ENCODE assay signal across 8 mouse cellular contexts in the genomic region with DNA sequence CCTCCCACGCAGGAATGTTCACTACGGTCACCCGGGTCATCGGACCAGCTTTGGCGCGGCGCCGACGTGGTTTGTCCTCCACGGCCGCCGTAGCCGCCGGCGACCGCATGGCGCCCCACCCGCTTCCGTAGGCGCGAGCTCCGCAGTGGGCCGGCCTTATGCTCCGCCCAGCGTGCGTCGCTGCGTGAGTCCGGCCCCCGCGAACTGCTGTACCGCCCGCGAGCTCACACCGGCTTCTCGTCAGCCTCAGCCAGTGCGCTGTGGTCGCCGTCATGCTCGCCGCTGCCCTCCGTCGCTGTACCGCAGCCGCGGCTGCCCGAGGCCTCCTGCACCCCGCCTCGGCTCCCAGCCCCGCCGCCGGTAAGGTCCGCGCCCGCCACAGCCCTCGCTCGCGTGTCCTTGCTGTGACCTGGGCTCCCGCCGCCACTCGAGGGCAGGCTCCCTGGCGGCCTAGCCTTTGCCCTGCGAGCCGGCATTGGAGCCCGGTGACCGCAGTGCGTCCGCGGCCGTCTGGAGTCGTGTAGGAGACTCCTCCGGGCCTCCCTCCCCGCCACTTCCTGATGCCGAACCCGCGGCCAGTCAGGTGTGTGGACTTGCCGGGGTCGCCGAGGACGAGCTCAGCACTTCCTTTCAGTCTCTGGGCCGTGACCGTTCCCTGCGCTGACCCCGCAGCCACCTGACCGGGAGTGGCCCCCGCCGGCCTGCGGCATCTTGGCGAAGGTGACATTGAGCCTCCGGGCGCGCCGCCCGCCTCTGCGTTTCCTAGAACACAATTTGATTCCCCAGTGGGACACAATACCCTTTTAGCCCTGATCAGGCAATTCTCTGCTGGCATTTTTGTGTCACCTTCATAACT. TPM values are rescaled to one million over a fixed set of nuclear protein-coding genes. Genes with fewer than 3 reads are reported as not detected.
DNase-seq lines count a peak whose midpoint lies in the region; ATAC-seq and TF ChIP-seq lines count a peak whose summit lies in the region.

A gene (plus strand): TSS at position 219 of the 856 bp plus-strand sequence.

- no peaks in the 10 kb centered on the region for H3K9me3 ChIP-seq in embryonic facial prominence, embryonic 14.5 days (ENCODE audit: control insufficient read depth, low read length)
- H3K9me3 ChIP-seq in limb, embryonic 14.5 days (ENCODE audit: control insufficient read depth, low read length) = no peaks in the 10 kb centered on the region
- no peaks in the 10 kb centered on the region for H3K9me3 ChIP-seq in midbrain, postnatal 0 days (ENCODE audit: low read length)

- intact Hi-C loops in heart, adult 2 months (cut with DNase I) = loop anchor here (5.0 to 10.0 kb wide), 3 partner anchors 136 to 586 kb away; a partner anchor contains a TSS

- WGBS in embryonic facial prominence, embryonic 14.5 days = 0% methylated on average over 71 of the region's 95 CpGs
- under 1% methylated on average over 95 of the region's 95 CpGs for WGBS in heart, adult 2 months
- under 1% methylated on average over 73 of the region's 95 CpGs for WGBS in limb, embryonic 14.5 days
- WGBS in midbrain, postnatal 0 days = under 1% methylated on average over 92 of the region's 95 CpGs

- TF ChIP-seq CTCF in heart, adult 2 months (IDR thresholded peaks at IDR 0.05) = no peak
- 0 out of 2 replicates have a peak, but pooled peaks have one; percentile 0 for TF ChIP-seq CTCF in midbrain, postnatal 0 days (IDR thresholded peaks at IDR 0.05)

- H3K4me1 ChIP-seq in embryonic facial prominence, embryonic 14.5 days (ENCODE audit: control insufficient read depth, insufficient read depth, low read length) = peaks cover 8% of the 10 kb centered on the region
- H3K4me1 ChIP-seq in heart, adult 2 months (ENCODE audit: control insufficient read depth, insufficient read depth, low read length) = peaks cover 7% of the 10 kb centered on the region
- peaks cover 10% of the 10 kb centered on the region; the same call in 1 of the 2 replicates for H3K4me1 ChIP-seq in limb, embryonic 14.5 days (ENCODE audit: control insufficient read depth, insufficient read depth, low read length)
- peaks cover 10% of the 10 kb centered on the region; the same call in 1 of the 2 replicates for H3K4me1 ChIP-seq in midbrain, postnatal 0 days (ENCODE audit: insufficient read depth, low read length)

- peak; percentile 93 for TF ChIP-seq POLR2A in heart, adult 2 months (IDR thresholded peaks at IDR 0.05; ENCODE audit: insufficient read depth, low read depth, low read length)
- TF ChIP-seq POLR2A in limb, embryonic 14.5 days (IDR thresholded peaks at IDR 0.05; ENCODE audit: borderline replicate concordance, extremely low read depth, insufficient read depth, insufficient read length) = 0 out of 2 replicates have a peak, but pooled peaks have one; percentile 46

- ATAC-seq in embryonic facial prominence, embryonic 14.5 days (ENCODE audit: low read depth) = peak; percentile 98
- ATAC-seq in limb, embryonic 14.5 days (ENCODE audit: low FRiP score, low read depth) = peak; percentile 96
- peak; percentile 95 for ATAC-seq in midbrain, postnatal 0 days (ENCODE audit: low FRiP score)

- no peaks in the 10 kb centered on the region for H3K36me3 ChIP-seq in embryonic facial prominence, embryonic 14.5 days (ENCODE audit: control insufficient read depth, insufficient read depth, low read length)
- peaks cover 23% of the 10 kb centered on the region for H3K36me3 ChIP-seq in heart, adult 2 months (ENCODE audit: control insufficient read depth, insufficient read depth, low read length)
- no peaks in the 10 kb centered on the region for H3K36me3 ChIP-seq in limb, embryonic 14.5 days (ENCODE audit: control insufficient read depth, insufficient read depth, low read length)
- no peaks in the 10 kb centered on the region for H3K36me3 ChIP-seq in midbrain, postnatal 0 days (ENCODE audit: insufficient read depth, low read length)

- H3K27me3 ChIP-seq in embryonic facial prominence, embryonic 14.5 days (replicated peaks; ENCODE audit: control insufficient read depth, insufficient read depth, low read length) = no peaks in the 10 kb centered on the region
- H3K27me3 ChIP-seq in heart, adult 2 months (ENCODE audit: control insufficient read depth, insufficient read depth, low read length) = no peaks in the 10 kb centered on the region
- H3K27me3 ChIP-seq in limb, embryonic 14.5 days (ENCODE audit: control insufficient read depth, insufficient read depth, low read length) = no peaks in the 10 kb centered on the region
- no peaks in the 10 kb centered on the region for H3K27me3 ChIP-seq in midbrain, postnatal 0 days (ENCODE audit: insufficient read depth, low read length)

- H3K4me3 ChIP-seq in embryonic facial prominence, embryonic 14.5 days (ENCODE audit: low read depth, low read length) = peak within 1 kb of the TSS; percentile 95
- H3K4me3 ChIP-seq in heart, adult 2 months = peak within 1 kb of the TSS; percentile 92
- H3K4me3 ChIP-seq in limb, embryonic 14.5 days (replicated peaks; ENCODE audit: low read length) = peak within 1 kb of the TSS; percentile 95
- peak within 1 kb of the TSS; percentile 90 for H3K4me3 ChIP-seq in midbrain, postnatal 0 days (ENCODE audit: low read depth, low read length)

- H3K79me2 ChIP-seq in heart, adult 2 months (replicated peaks; ENCODE audit: control insufficient read depth, insufficient read depth, low read length) = peaks cover 3% of the 10 kb centered on the region

- peak within 1 kb of the TSS; percentile 76 for H3K4me2 ChIP-seq in embryonic facial prominence, embryonic 14.5 days (ENCODE audit: low read depth, low read length)
- H3K4me2 ChIP-seq in limb, embryonic 14.5 days (replicated peaks; ENCODE audit: low read depth, low read length, severe bottlenecking) = peak within 1 kb of the TSS; percentile 92
- peak within 1 kb of the TSS; percentile 58 for H3K4me2 ChIP-seq in midbrain, postnatal 0 days (ENCODE audit: low read depth, low read length, poor library complexity, severe bottlenecking)

- peak; percentile 91 for DNase-seq in 3T3-L1 (ENCODE audit: low read depth, low spot score)
- DNase-seq in adrenal gland, postnatal 4 days (ENCODE audit: low spot score in 2 of 2) = peak; percentile 89
- peak; percentile 98 for DNase-seq in embryonic facial prominence, embryonic 14.5 days (ENCODE audit: low spot score)
- DNase-seq in heart, adult 2 months = peak; percentile 97 to 99
- DNase-seq in kidney, adult 9 months = peak; percentile 96
- DNase-seq in limb, embryonic 14.5 days (ENCODE audit: low spot score) = peak; percentile 93
- peak; percentile 95 for DNase-seq in midbrain, postnatal 0 days (ENCODE audit: low spot score)
- DNase-seq in spleen, postnatal 14 days (ENCODE audit: low spot score in 2 of 2) = peak; percentile 82 to 88

- peak within 1 kb of the TSS; percentile 96 for H3K9ac ChIP-seq in embryonic facial prominence, embryonic 14.5 days (ENCODE audit: low read depth, low read length)
- H3K9ac ChIP-seq in heart, adult 2 months (ENCODE audit: low read depth, low read length) = peak within 1 kb of the TSS; percentile 95
- peak within 1 kb of the TSS; percentile 92 for H3K9ac ChIP-seq in limb, embryonic 14.5 days (ENCODE audit: low read depth, low read length, severe bottlenecking)
- H3K9ac ChIP-seq in midbrain, postnatal 0 days (replicated peaks; ENCODE audit: low read length, poor library complexity, severe bottlenecking) = peak within 1 kb of the TSS; percentile 99

- peak within 1 kb of the TSS; percentile 80 for H3K27ac ChIP-seq in embryonic facial prominence, embryonic 14.5 days (replicated peaks; ENCODE audit: low read depth, low read length)
- peak within 1 kb of the TSS; percentile 99 for H3K27ac ChIP-seq in heart, adult 2 months
- peak within 1 kb of the TSS; percentile 76 for H3K27ac ChIP-seq in limb, embryonic 14.5 days (replicated peaks; ENCODE audit: low read depth, low read length)
- H3K27ac ChIP-seq in midbrain, postnatal 0 days (ENCODE audit: low read depth, low read length) = peak within 1 kb of the TSS; percentile 94

- peak; percentile 75; the same call in 1 of the 2 replicates for TF ChIP-seq EP300 in heart, adult 2 months (IDR thresholded peaks at IDR 0.05; ENCODE audit: insufficient read depth, low read depth, low read length)

RNA-seq across cellular contexts. Expression of the gene that starts here (rescaled TPM):
- 100 to 1,000 TPM; 381 to 426 TPM for total RNA-seq in adrenal gland, postnatal 4 days (2021)
- 479 and 555 TPM in 2 replicates for polyA plus RNA-seq in embryonic facial prominence, embryonic 14.5 days (2014; fragmentation: Nextera tagmentation; extraction: Ambion mirVana)
- total RNA-seq in heart, adult 2 months (2021) = 1,000 to 10,000 TPM; 2,350 to 2,717 TPM
- 1,522 and 1,780 TPM in 2 replicates for polyA plus RNA-seq in heart, adult 2 months (2012; rRNA removed)
- 168 and 174 TPM in 2 replicates for polyA plus RNA-seq in limb, embryonic 14.5 days (2012; rRNA removed)
- polyA plus RNA-seq in limb, embryonic 14.5 days (2014; fragmentation: Nextera tagmentation; extraction: Ambion mirVana) = 436 and 466 TPM in 2 replicates
- 250 and 266 TPM in 2 replicates for total RNA-seq in midbrain, postnatal 0 days (2014; rRNA removed)
- polyA plus RNA-seq in midbrain, postnatal 0 days (2015; fragmentation: Nextera tagmentation; extraction: Ambion mirVana) = 1,115 and 1,120 TPM in 2 replicates

Comparison
In these comparisons a context has a peak if more than half of its experiments do, and no peak if none do; other contexts are left out.
1. Peak in every context shown above with its lines: DNase-seq, ATAC-seq, H3K4me3 ChIP-seq and H3K27ac ChIP-seq.